Mouse (Mus musculus) megakaryocyte, embryonic 14.5 days (primary cell): Measurements from ENCODE around the gene Dab2ip.

Source experiments
- FLI1 ChIP-seq: IDR thresholded peaks from 2 replicates; pipeline ENCODE4 v1.6.1; 2012; ENCODE audit warnings: low read length, inconsistent platforms, mixed read lengths
- GATA1 ChIP-seq: IDR thresholded peaks from 3 replicates; pipeline ENCODE4 v1.6.1; 2012; ENCODE audit warnings: mixed read lengths, low read length, inconsistent platforms, borderline replicate concordance

DNA sequence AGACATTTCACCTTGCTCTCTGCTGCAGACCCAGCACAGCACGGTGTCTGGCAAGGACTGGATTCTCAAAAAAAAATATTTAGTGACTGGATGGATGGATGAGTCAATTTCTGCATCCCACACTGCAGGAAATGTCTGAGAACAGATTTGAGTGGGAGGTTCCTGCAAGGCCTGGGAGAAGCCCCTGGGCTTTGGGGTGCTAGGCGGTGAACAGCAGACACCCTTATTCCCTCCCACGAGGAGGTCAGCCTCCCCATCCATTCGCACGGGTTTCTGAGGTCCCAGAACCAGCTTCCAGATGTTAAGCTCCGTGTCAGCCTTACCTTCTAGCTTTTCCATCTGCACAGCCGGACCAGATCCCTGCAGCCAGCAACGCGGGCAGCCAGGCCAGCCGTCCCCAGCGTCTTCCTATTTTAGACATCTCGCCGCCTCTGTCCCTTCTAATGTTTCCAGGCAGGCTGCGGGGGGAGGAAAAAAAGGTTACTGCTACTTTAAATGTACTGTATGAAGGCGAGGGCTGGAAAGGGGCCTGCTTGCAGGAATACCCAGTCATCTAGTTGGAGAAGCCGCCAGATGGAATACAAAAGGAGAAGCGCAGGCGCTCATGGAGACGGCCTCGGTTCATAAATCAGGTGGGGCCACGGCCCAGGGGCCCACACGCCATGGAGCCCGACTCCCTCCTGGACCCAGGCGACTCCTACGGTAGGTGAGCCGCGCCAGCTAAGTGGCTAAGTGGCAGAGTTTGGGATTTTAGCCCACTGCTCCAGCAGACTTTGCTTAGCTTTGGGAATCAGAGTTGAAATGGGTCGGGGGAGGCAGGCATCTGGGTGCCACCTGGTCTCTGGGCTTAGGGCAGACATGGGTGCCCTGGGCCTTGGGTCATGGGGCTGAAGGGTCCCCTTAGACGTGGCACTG lies at the start of gene Dab2ip:
- TF ChIP-seq GATA1 (no peak), FLI1 (no peak)
